Mouse (Mus musculus): ENCODE data around the gene Tnfrsf14. TPM values are rescaled to one million over a fixed set of nuclear protein-coding genes. Genes with fewer than 3 reads are reported as not detected.

The Tnfrsf14 gene
- polyA plus RNA-seq, 1 experiment from 2014 or later: 1.3 TPM

- TF ChIP-seq CTCF (IDR thresholded peaks at IDR 0.05; ENCODE audit: low read depth): no peak
- 0 out of 2 replicates have a peak, but pooled peaks cover 3% of the 10 kb centered on the region for H3K4me1 ChIP-seq (replicated peaks; ENCODE audit: insufficient read depth, low read length)
- no peak overlapping the region for H3K9ac ChIP-seq (ENCODE audit: low read depth, low read length)
- no peaks in the 10 kb centered on the region; the same call in 1 of the 2 replicates for H3K27me3 ChIP-seq (ENCODE audit: insufficient read depth, low read length)
- 82% methylated on average over 2 of the region's 2 CpGs for WGBS
- no peaks in the 10 kb centered on the region for H3K36me3 ChIP-seq (ENCODE audit: insufficient read depth, low read length)
- no peak overlapping the region for H3K4me3 ChIP-seq (replicated peaks; ENCODE audit: low read depth, low read length)
- no peak for DNase-seq (ENCODE audit: low spot score)
- no peak for ATAC-seq (replicated peaks; ENCODE audit: low FRiP score, low read depth)
- H3K9me3 ChIP-seq (replicated peaks; ENCODE audit: low read length): no peaks in the 10 kb centered on the region
- H3K27ac ChIP-seq: no peak overlapping the region
- no peak overlapping the region for H3K4me2 ChIP-seq (ENCODE audit: low read length)
These were observed 6.4 kb upstream of the Tnfrsf14 start for GRCm38 (mm10) chr4:154934800-154935199.

- no peak overlapping the region for H3K27ac ChIP-seq
- DNase-seq (ENCODE audit: low spot score): no peak
- no peaks in the 10 kb centered on the region; the same call in 1 of the 2 replicates for H3K27me3 ChIP-seq (ENCODE audit: insufficient read depth, low read length)
- H3K4me1 ChIP-seq (replicated peaks; ENCODE audit: insufficient read depth, low read length): peaks cover 3% of the 10 kb centered on the region; the same call in 1 of the 2 replicates
- no peak overlapping the region for H3K4me2 ChIP-seq (ENCODE audit: low read length)
- ATAC-seq (replicated peaks; ENCODE audit: low FRiP score, low read depth): no peak
- no peaks in the 10 kb centered on the region for H3K36me3 ChIP-seq (ENCODE audit: insufficient read depth, low read length)
- H3K9me3 ChIP-seq (replicated peaks; ENCODE audit: low read length): no peaks in the 10 kb centered on the region
- no peak overlapping the region for H3K4me3 ChIP-seq (replicated peaks; ENCODE audit: low read depth, low read length)
- 46% methylated on average over 13 of the region's 13 CpGs for WGBS
- TF ChIP-seq CTCF (IDR thresholded peaks at IDR 0.05; ENCODE audit: low read depth): no peak
- H3K9ac ChIP-seq (ENCODE audit: low read depth, low read length): no peak overlapping the region
These were observed 5.0 kb upstream of the Tnfrsf14 start for GRCm38 (mm10) chr4:154933306-154933907.

- WGBS: 55% methylated on average over 12 of the region's 12 CpGs
These were observed 811 bp upstream of the Tnfrsf14 start for GRCm38 (mm10) chr4:154929088-154929660.

GRCm38 (mm10) chr4:154927899-154928337, 445 bp downstream of the Tnfrsf14 start:
- Histone ChIP-seq H3K4me1 (replicated peaks; ENCODE audit: insufficient read depth, low read length) (no peaks in the 10 kb centered on the region; the same call in none of the 2 replicates), H3K36me3 (ENCODE audit: insufficient read depth, low read length) (no peaks in the 10 kb centered on the region), H3K9me3 (replicated peaks; ENCODE audit: low read length) (no peaks in the 10 kb centered on the region), H3K4me3 (replicated peaks; ENCODE audit: low read depth, low read length) (peak overlapping the region; percentile 10), H3K27me3 (ENCODE audit: insufficient read depth, low read length) (no peaks in the 10 kb centered on the region; the same call in 1 of the 2 replicates), H3K9ac (ENCODE audit: low read depth, low read length) (peak overlapping the region; percentile 35; the same call in 1 of the 2 replicates), H3K27ac (peak overlapping the region; percentile 31; the same call in 1 of the 2 replicates), H3K4me2 (ENCODE audit: low read length) (peak overlapping the region; percentile 42)
- 28% methylated on average over 5 of the region's 5 CpGs for WGBS
- TF ChIP-seq CTCF (IDR thresholded peaks at IDR 0.05; ENCODE audit: low read depth): no peak
- ATAC-seq (replicated peaks; ENCODE audit: low FRiP score, low read depth) (no peak), DNase-seq (ENCODE audit: low spot score) (peak; percentile 69)

More at GRCm38 (mm10) chr4:154929088-154929660, 811 bp upstream of the Tnfrsf14 start:
- Histone ChIP-seq H3K4me2 (ENCODE audit: low read length) (no peak overlapping the region), H3K4me1 (replicated peaks; ENCODE audit: insufficient read depth, low read length) (peaks cover 3% of the 10 kb centered on the region), H3K9me3 (replicated peaks; ENCODE audit: low read length) (no peaks in the 10 kb centered on the region), H3K4me3 (replicated peaks; ENCODE audit: low read depth, low read length) (no peak overlapping the region), H3K27ac (no peak overlapping the region), H3K27me3 (ENCODE audit: insufficient read depth, low read length) (no peaks in the 10 kb centered on the region; the same call in 1 of the 2 replicates), H3K36me3 (ENCODE audit: insufficient read depth, low read length) (no peaks in the 10 kb centered on the region), H3K9ac (ENCODE audit: low read depth, low read length) (no peak overlapping the region)
- DNase-seq (ENCODE audit: low spot score) (peak; percentile 8), ATAC-seq (replicated peaks; ENCODE audit: low FRiP score, low read depth) (no peak)
- no peak for TF ChIP-seq CTCF (IDR thresholded peaks at IDR 0.05; ENCODE audit: low read depth)

- Histone ChIP-seq H3K4me3 (replicated peaks; ENCODE audit: low read depth, low read length) (peak overlapping the region; percentile 10), H3K9me3 (replicated peaks; ENCODE audit: low read length) (no peaks in the 10 kb centered on the region), H3K27ac (peak overlapping the region; percentile 31), H3K4me2 (ENCODE audit: low read length) (peak overlapping the region; percentile 42), H3K36me3 (ENCODE audit: insufficient read depth, low read length) (no peaks in the 10 kb centered on the region), H3K4me1 (replicated peaks; ENCODE audit: insufficient read depth, low read length) (no peaks in the 10 kb centered on the region; the same call in none of the 2 replicates), H3K9ac (ENCODE audit: low read depth, low read length) (peak overlapping the region; percentile 35; the same call in 1 of the 2 replicates), H3K27me3 (ENCODE audit: insufficient read depth, low read length) (no peaks in the 10 kb centered on the region)
- WGBS: 57% methylated on average over 9 of the region's 9 CpGs
- TF ChIP-seq CTCF (IDR thresholded peaks at IDR 0.05; ENCODE audit: low read depth): no peak
- ATAC-seq (replicated peaks; ENCODE audit: low FRiP score, low read depth) (no peak), DNase-seq (ENCODE audit: low spot score) (no peak)
These were observed 1.1 kb downstream of the Tnfrsf14 start for GRCm38 (mm10) chr4:154926969-154927898.

- H3K4me1 ChIP-seq (replicated peaks; ENCODE audit: insufficient read depth, low read length): no peaks in the 10 kb centered on the region; the same call in none of the 2 replicates
- no peaks in the 10 kb centered on the region for H3K9me3 ChIP-seq (replicated peaks; ENCODE audit: low read length)
- H3K4me3 ChIP-seq (replicated peaks; ENCODE audit: low read depth, low read length): no peak overlapping the region
- TF ChIP-seq CTCF (IDR thresholded peaks at IDR 0.05; ENCODE audit: low read depth): peak; percentile 44
- no peak overlapping the region for H3K27ac ChIP-seq
- H3K27me3 ChIP-seq (ENCODE audit: insufficient read depth, low read length): no peaks in the 10 kb centered on the region
- no peak overlapping the region for H3K4me2 ChIP-seq (ENCODE audit: low read length)
- H3K9ac ChIP-seq (ENCODE audit: low read depth, low read length): no peak overlapping the region
- DNase-seq (ENCODE audit: low spot score) (no peak), ATAC-seq (replicated peaks; ENCODE audit: low FRiP score, low read depth) (no peak)
- no peaks in the 10 kb centered on the region for H3K36me3 ChIP-seq (ENCODE audit: insufficient read depth, low read length)
- 47% methylated on average over 4 of the region's 4 CpGs for WGBS
These were observed 3.0 kb downstream of the Tnfrsf14 start for GRCm38 (mm10) chr4:154925413-154925812.

Measured in kidney, postnatal 0 days (tissue).